Mouse (Mus musculus): ENCODE results near the gene Adgre5. TPM values are rescaled to one million over a fixed set of nuclear protein-coding genes. Genes with fewer than 3 reads are reported as not detected.

The Adgre5 gene
- polyA plus RNA-seq, 1 experiment from 2014 or later, result 39.5 TPM

DNA sequence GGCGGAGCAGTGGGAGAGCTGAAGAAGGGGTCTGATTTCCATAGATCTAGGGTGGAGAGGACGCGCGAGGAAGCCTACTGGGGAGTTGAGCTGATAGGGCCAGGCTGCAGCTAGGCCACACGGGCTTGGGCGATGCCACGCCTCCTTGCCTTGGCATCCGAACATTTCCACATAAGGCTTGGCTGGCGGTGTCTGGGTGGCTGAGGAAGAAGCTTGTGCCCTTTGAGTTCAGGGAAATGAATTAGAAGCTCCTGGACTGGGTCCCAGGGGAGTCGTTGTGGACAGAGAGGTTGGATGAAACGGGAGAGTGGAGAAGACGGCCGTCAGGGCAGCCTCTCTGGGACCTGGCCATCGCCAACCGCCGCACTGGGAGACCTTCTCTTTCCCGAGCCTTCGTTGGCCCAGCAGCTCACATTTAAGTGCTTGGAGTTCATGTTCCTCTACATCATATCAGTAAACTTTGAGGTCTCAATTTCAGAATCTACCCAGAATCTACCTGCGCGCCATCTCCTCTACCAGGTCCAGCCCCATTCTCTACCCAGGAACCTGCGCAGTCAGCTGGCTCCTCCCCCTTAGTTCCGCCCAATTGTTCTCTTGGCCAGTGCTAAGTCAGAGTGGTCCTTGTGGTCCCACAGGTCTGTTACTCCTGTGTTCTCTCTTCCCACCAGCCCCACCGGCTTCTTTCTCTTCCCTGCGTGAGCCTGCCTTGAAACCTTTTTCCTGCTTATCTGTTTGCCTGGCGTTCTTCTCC lies 31.8 kb upstream of the Adgre5 start:
- no peaks in the 10 kb centered on the region for H3K27me3 ChIP-seq (ENCODE audit: control insufficient read depth, insufficient read depth, low read length)
- no peaks in the 10 kb centered on the region for H3K36me3 ChIP-seq (ENCODE audit: control insufficient read depth, insufficient read depth)
- H3K9me3 ChIP-seq (replicated peaks; ENCODE audit: control insufficient read depth, low read length), result no peaks in the 10 kb centered on the region
- peak overlapping the region; percentile 88 for H3K4me2 ChIP-seq (ENCODE audit: low read depth, low read length)
- peak overlapping the region; percentile 60 for H3K4me3 ChIP-seq (ENCODE audit: low read length)
- WGBS, result 6% methylated on average over 25 of the region's 25 CpGs
- ATAC-seq (replicated peaks; ENCODE audit: extremely low read depth, insufficient read depth, low FRiP score), result peak; percentile 77
- H3K4me1 ChIP-seq (ENCODE audit: control insufficient read depth, insufficient read depth, low read length), result peaks cover 16% of the 10 kb centered on the region
- H3K9ac ChIP-seq (ENCODE audit: low read length), result peak overlapping the region; percentile 70
- peak overlapping the region; percentile 42 for H3K27ac ChIP-seq (ENCODE audit: low read length)

DNA sequence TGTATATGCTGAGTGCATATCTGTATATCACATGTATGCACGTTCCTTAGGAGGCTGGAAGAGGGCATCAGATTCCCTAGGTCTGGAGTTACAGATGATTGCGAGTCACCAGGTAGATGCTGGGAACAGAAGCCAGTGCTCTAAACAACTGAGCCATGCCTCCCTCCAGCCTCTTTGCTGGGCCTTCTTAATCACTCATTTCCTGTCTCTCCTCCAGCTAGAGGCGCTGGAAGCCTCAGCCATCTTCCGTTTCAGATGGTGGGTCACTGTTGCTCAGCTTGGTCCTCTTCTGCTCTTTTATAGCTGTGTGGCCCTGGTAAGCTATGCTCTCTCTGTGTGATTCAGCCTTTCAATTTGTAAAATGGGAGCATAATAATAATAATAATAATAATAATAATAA lies 30.7 kb upstream of the Adgre5 start:
- WGBS, result 62% methylated on average over 4 of the region's 4 CpGs
- H3K27ac ChIP-seq (ENCODE audit: low read length), result no peak overlapping the region
- no peak for ATAC-seq (replicated peaks; ENCODE audit: extremely low read depth, insufficient read depth, low FRiP score)

GRCm38 (mm10) chr8:83770669-83771068 lies 29.5 kb upstream of the Adgre5 start:
- no peaks in the 10 kb centered on the region for H3K36me3 ChIP-seq (ENCODE audit: control insufficient read depth, insufficient read depth)
- H3K4me2 ChIP-seq (ENCODE audit: low read depth, low read length), result no peak overlapping the region
- H3K4me3 ChIP-seq (ENCODE audit: low read length), result no peak overlapping the region
- peaks cover 16% of the 10 kb centered on the region for H3K4me1 ChIP-seq (ENCODE audit: control insufficient read depth, insufficient read depth, low read length)
- ATAC-seq (replicated peaks; ENCODE audit: extremely low read depth, insufficient read depth, low FRiP score), result no peak
- H3K27ac ChIP-seq (ENCODE audit: low read length), result no peak overlapping the region
- WGBS, result 82% methylated on average over 2 of the region's 2 CpGs
- H3K9me3 ChIP-seq (replicated peaks; ENCODE audit: control insufficient read depth, low read length), result peaks cover 4% of the 10 kb centered on the region; the same call in 1 of the 2 replicates
- H3K9ac ChIP-seq (ENCODE audit: low read length), result no peak overlapping the region
- no peaks in the 10 kb centered on the region for H3K27me3 ChIP-seq (ENCODE audit: control insufficient read depth, insufficient read depth, low read length)

More for the DNA sequence above, 30.7 kb upstream of the Adgre5 start:
- Histone ChIP-seq H3K36me3 (ENCODE audit: control insufficient read depth, insufficient read depth) (no peaks in the 10 kb centered on the region), H3K9me3 (replicated peaks; ENCODE audit: control insufficient read depth, low read length) (peaks cover 2% of the 10 kb centered on the region; the same call in 1 of the 2 replicates), H3K4me3 (ENCODE audit: low read length) (no peak overlapping the region), H3K4me1 (ENCODE audit: control insufficient read depth, insufficient read depth, low read length) (peaks cover 16% of the 10 kb centered on the region), H3K27me3 (ENCODE audit: control insufficient read depth, insufficient read depth, low read length) (no peaks in the 10 kb centered on the region), H3K4me2 (ENCODE audit: low read depth, low read length) (no peak overlapping the region), H3K9ac (ENCODE audit: low read length) (no peak overlapping the region)

GRCm38 (mm10) chr8:83769720-83770119 lies 28.6 kb upstream of the Adgre5 start:
- no peak overlapping the region for H3K27ac ChIP-seq (ENCODE audit: low read length)
- 69% methylated on average over 7 of the region's 7 CpGs for WGBS

DNA sequence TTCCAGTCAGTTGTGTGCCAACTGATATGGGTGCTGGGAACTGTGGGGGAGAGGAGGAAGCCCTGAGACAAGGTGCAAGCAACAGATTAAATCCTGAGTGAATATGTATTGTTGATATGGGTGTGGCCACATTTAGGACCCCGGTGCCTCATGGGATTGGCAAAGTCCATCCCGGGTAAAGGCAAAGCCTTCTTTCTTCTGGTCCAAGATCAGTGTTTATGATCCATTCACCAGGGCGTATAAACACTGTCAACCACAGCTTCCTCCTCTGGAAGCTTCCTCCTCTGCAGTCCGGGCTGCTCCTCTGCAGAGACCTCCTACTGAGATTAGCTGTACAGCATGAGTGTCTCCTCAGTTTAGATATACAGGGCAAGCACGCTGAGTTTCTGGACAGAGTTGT lies 27.4 kb upstream of the Adgre5 start:
- Histone ChIP-seq H3K27ac (ENCODE audit: low read length) (no peak overlapping the region), H3K4me3 (ENCODE audit: low read length) (no peak overlapping the region), H3K4me1 (ENCODE audit: control insufficient read depth, insufficient read depth, low read length) (peaks cover 15% of the 10 kb centered on the region), H3K9ac (ENCODE audit: low read length) (no peak overlapping the region), H3K36me3 (ENCODE audit: control insufficient read depth, insufficient read depth) (no peaks in the 10 kb centered on the region), H3K27me3 (ENCODE audit: control insufficient read depth, insufficient read depth, low read length) (no peaks in the 10 kb centered on the region), H3K9me3 (replicated peaks; ENCODE audit: control insufficient read depth, low read length) (peaks cover 8% of the 10 kb centered on the region), H3K4me2 (ENCODE audit: low read depth, low read length) (no peak overlapping the region)
- WGBS, result 31% methylated on average over 5 of the region's 5 CpGs
- ATAC-seq (replicated peaks; ENCODE audit: extremely low read depth, insufficient read depth, low FRiP score), result peak; percentile 19; the same call in 1 of the 2 replicates

More at GRCm38 (mm10) chr8:83769720-83770119, 28.6 kb upstream of the Adgre5 start:
- Histone ChIP-seq H3K27me3 (ENCODE audit: control insufficient read depth, insufficient read depth, low read length) (no peaks in the 10 kb centered on the region), H3K9ac (ENCODE audit: low read length) (no peak overlapping the region), H3K4me3 (ENCODE audit: low read length) (no peak overlapping the region), H3K36me3 (ENCODE audit: control insufficient read depth, insufficient read depth) (no peaks in the 10 kb centered on the region), H3K4me1 (ENCODE audit: control insufficient read depth, insufficient read depth, low read length) (peaks cover 16% of the 10 kb centered on the region), H3K9me3 (replicated peaks; ENCODE audit: control insufficient read depth, low read length) (peaks cover 8% of the 10 kb centered on the region), H3K4me2 (ENCODE audit: low read depth, low read length) (no peak overlapping the region)
- ATAC-seq (replicated peaks; ENCODE audit: extremely low read depth, insufficient read depth, low FRiP score), result no peak

- Histone ChIP-seq H3K36me3 (ENCODE audit: control insufficient read depth, insufficient read depth) (no peaks in the 10 kb centered on the region), H3K4me1 (ENCODE audit: control insufficient read depth, insufficient read depth, low read length) (peaks cover 4% of the 10 kb centered on the region), H3K27me3 (ENCODE audit: control insufficient read depth, insufficient read depth, low read length) (no peaks in the 10 kb centered on the region), H3K4me3 (ENCODE audit: low read length) (no peak overlapping the region), H3K9me3 (replicated peaks; ENCODE audit: control insufficient read depth, low read length) (peaks cover 8% of the 10 kb centered on the region), H3K27ac (ENCODE audit: low read length) (no peak overlapping the region), H3K4me2 (ENCODE audit: low read depth, low read length) (no peak overlapping the region), H3K9ac (ENCODE audit: low read length) (no peak overlapping the region)
- no peak for ATAC-seq (replicated peaks; ENCODE audit: extremely low read depth, insufficient read depth, low FRiP score)
- 82% methylated on average over 4 of the region's 4 CpGs for WGBS
Measured at GRCm38 (mm10) chr8:83767442-83767841, 26.3 kb upstream of the Adgre5 start.

DNA sequence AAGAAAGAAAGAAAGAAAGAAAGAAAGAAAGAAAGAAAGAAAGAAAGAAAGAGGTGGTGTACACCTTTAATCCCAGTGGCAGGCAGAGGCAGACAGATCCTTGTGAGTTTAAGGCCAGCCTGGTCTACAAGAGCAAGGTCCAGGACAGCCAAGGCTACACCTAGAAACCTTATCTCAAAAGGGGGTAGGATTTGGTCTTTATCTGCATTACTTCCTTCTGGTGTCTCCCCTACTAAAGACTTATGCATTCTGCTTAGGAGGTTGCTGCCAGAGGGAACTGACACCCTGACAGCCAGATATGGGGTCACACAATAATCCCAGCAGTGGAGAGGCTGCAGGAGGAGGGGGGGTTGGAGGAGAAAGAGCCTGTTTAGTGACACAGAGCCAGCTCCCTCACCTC lies 24.5 kb upstream of the Adgre5 start:
- Histone ChIP-seq H3K9ac (ENCODE audit: low read length) (no peak overlapping the region), H3K27me3 (ENCODE audit: control insufficient read depth, insufficient read depth, low read length) (no peaks in the 10 kb centered on the region), H3K9me3 (replicated peaks; ENCODE audit: control insufficient read depth, low read length) (peaks cover 8% of the 10 kb centered on the region), H3K36me3 (ENCODE audit: control insufficient read depth, insufficient read depth) (no peaks in the 10 kb centered on the region), H3K4me2 (ENCODE audit: low read depth, low read length) (no peak overlapping the region), H3K27ac (ENCODE audit: low read length) (no peak overlapping the region), H3K4me3 (ENCODE audit: low read length) (no peak overlapping the region), H3K4me1 (ENCODE audit: control insufficient read depth, insufficient read depth, low read length) (peaks cover 3% of the 10 kb centered on the region; the same call in 1 of the 2 replicates)
- ATAC-seq (replicated peaks; ENCODE audit: extremely low read depth, insufficient read depth, low FRiP score), result no peak

GRCm38 (mm10) chr8:83764717-83765116 lies 23.6 kb upstream of the Adgre5 start:
- no peaks in the 10 kb centered on the region for H3K36me3 ChIP-seq (ENCODE audit: control insufficient read depth, insufficient read depth)
- no peak for ATAC-seq (replicated peaks; ENCODE audit: extremely low read depth, insufficient read depth, low FRiP score)
- H3K4me2 ChIP-seq (ENCODE audit: low read depth, low read length), result no peak overlapping the region
- H3K9ac ChIP-seq (ENCODE audit: low read length), result no peak overlapping the region
- H3K4me1 ChIP-seq (ENCODE audit: control insufficient read depth, insufficient read depth, low read length), result peaks cover 3% of the 10 kb centered on the region; the same call in 1 of the 2 replicates
- no peak overlapping the region for H3K4me3 ChIP-seq (ENCODE audit: low read length)
- WGBS, result 85% methylated on average over 2 of the region's 2 CpGs
- H3K27me3 ChIP-seq (ENCODE audit: control insufficient read depth, insufficient read depth, low read length), result no peaks in the 10 kb centered on the region
- no peak overlapping the region for H3K27ac ChIP-seq (ENCODE audit: low read length)
- peaks cover 8% of the 10 kb centered on the region for H3K9me3 ChIP-seq (replicated peaks; ENCODE audit: control insufficient read depth, low read length)

DNA sequence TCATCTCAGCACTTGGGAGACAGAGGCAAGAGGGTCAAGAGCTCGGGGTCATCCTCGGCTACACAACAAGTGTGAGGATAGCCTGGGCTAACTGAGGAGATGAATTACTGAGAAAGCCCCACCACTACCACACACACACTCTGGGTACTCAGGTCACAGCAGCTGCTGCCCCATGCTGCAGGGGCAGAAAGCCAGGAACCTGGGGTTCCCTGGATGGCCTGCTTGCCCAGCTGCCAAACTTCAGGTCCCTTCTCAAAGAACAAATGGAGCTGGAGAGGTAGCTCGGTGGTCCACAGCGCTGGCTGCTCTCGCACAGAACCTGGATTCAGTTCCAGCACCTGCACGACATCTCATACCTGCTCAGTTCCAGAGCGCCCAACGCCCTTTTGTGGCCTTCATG lies 23.0 kb upstream of the Adgre5 start:
- H3K4me3 ChIP-seq (ENCODE audit: low read length), result no peak overlapping the region
- 94% methylated on average over 8 of the region's 8 CpGs for WGBS
- no peak overlapping the region for H3K4me2 ChIP-seq (ENCODE audit: low read depth, low read length)
- H3K4me1 ChIP-seq (ENCODE audit: control insufficient read depth, insufficient read depth, low read length), result peaks cover 3% of the 10 kb centered on the region; the same call in 1 of the 2 replicates
- no peak overlapping the region for H3K9ac ChIP-seq (ENCODE audit: low read length)
- no peaks in the 10 kb centered on the region for H3K36me3 ChIP-seq (ENCODE audit: control insufficient read depth, insufficient read depth)
- H3K9me3 ChIP-seq (replicated peaks; ENCODE audit: control insufficient read depth, low read length), result peaks cover 8% of the 10 kb centered on the region
- no peak for ATAC-seq (replicated peaks; ENCODE audit: extremely low read depth, insufficient read depth, low FRiP score)
- H3K27ac ChIP-seq (ENCODE audit: low read length), result no peak overlapping the region
- no peaks in the 10 kb centered on the region for H3K27me3 ChIP-seq (ENCODE audit: control insufficient read depth, insufficient read depth, low read length)
